Mouse (Mus musculus): ENCODE data around the gene Hist1h2bh. TPM values are rescaled to one million over a fixed set of nuclear protein-coding genes. Genes with fewer than 3 reads are reported as not detected.
A peak's percentile ranks its signal among the peaks of the same experiment; 100 is the strongest.
"Not testable (repeated sequence)": the region's sequence is repeated elsewhere in the genome, so short reads cannot be mapped to it uniquely, and the experiment has no call there.

The Hist1h2bh gene
- polyA plus RNA-seq, 1 experiment = 1.2 TPM

DNA sequence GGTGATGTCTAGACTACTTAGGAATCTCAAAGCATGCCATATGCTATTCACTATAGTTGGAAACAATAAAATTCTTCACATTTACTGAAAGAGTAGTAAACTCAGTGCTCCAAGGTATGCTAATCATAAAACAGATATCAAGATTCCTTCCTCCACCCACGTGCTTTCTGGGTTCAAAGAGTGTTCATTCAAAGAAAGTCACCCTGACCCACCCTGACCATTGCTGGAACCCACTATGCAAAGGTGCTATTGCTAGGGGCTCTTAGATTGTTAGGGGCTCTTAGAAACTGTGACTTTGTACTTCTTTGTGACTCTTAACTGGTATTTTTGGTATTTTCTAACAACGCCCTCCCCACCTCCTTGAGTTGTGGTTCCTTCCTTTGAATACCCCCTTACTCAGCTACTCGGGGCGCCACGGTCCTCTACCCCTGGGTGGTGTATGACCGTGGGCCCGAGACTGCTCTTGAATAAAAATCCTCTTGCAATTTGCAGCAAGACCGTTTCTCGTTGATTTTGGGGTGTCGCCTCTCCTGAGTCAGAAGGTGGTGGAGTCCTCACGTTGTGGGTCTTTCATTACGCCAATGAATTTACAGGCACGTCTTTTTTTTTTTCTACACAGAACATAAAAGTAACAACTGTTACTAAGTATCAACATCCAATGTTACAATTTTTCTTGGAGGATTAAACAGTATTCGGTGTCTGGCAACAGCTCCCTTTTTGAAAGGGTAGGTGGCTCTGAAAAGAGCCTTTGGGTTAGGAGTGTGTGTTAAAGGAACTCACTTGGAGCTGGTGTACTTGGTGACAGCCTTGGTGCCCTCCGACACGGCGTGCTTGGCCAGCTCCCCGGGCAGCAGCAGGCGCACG, 30.1 kb upstream of the Hist1h2bh start:
- not testable (repeated sequence) for H3K36me3 ChIP-seq (ENCODE audit: control insufficient read depth, insufficient read depth); H3K79me3 ChIP-seq (ENCODE audit: low read depth); H3K27me3 ChIP-seq (ENCODE audit: control insufficient read depth, insufficient read depth, insufficient read length); H3K79me2 ChIP-seq (ENCODE audit: control insufficient read depth, insufficient read depth)
- Histone ChIP-seq H3ac (ENCODE audit: control insufficient read depth, insufficient read length, low read depth) (peak overlapping the region; percentile 53), H3K4me3 (ENCODE audit: insufficient read depth, poor library complexity, severe bottlenecking) (peak overlapping the region; percentile 25)

DNA sequence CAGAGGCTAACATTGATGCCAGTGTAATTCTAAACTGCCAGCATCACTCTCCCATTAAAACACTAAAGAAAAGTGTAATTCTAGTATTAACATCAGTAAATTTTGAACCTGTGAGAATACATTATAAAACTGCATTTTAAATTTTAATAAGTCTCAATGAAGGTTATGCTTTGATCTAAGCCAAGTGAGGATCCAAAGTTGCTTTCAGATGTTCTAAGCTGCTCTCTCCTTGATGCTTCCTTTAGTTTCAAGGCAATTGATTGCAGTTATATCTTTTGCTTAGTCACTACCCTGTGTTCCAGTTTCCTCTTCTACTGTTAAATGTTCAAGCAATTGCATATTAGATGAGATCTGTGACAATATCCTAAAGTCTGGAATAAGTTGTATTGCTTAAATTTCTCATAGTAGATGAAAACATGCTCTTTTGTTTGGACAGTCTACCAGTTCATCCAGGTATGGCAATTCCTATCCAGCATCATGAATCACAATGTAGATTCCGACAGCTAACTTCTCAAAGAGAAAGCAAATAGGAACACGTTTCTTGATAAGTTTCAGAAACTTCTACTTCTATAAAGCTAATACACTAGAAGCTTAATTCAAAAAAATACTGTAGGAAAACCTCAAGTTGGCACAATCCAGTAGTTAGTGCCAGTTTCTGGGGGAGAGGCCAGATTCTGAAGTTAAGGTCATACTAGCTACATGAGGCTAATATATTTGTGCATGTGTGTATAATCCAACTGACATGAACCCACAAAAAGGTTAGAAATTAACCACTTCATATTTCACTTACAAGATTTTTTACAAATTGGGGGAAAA, 29.2 kb upstream of the Hist1h2bh start:
- no peak for TF ChIP-seq CEBPB (IDR thresholded peaks at IDR 0.05; ENCODE audit: low read depth)
- no peak for TF ChIP-seq MYOD1 (IDR thresholded peaks at IDR 0.05; ENCODE audit: control insufficient read depth, insufficient read length, low read depth)
- TF ChIP-seq USF1 (IDR thresholded peaks at IDR 0.05; ENCODE audit: low read depth) = no peak
- no peak for TF ChIP-seq MAX (IDR thresholded peaks at IDR 0.05)
- no peak for TF ChIP-seq CTCF (IDR thresholded peaks at IDR 0.05; ENCODE audit: control insufficient read depth, insufficient read depth, insufficient read length)
- TF ChIP-seq MYOG (IDR thresholded peaks at IDR 0.05; ENCODE audit: control insufficient read depth, extremely low read depth, insufficient read length) = no peak
- TF ChIP-seq FOSL1 (IDR thresholded peaks at IDR 0.05; ENCODE audit: insufficient read depth, low read length, poor library complexity, severe bottlenecking) = no peak
- Histone ChIP-seq H3K4me3 (ENCODE audit: insufficient read depth, poor library complexity, severe bottlenecking) (peak overlapping the region; percentile 27), H3K27me3 (ENCODE audit: control insufficient read depth, insufficient read depth, insufficient read length) (no peaks in the 10 kb centered on the region), H3K79me2 (ENCODE audit: control insufficient read depth, insufficient read depth) (no peaks in the 10 kb centered on the region), H3ac (ENCODE audit: control insufficient read depth, insufficient read length, low read depth) (peak overlapping the region; percentile 45), H3K79me3 (ENCODE audit: low read depth) (no peaks in the 10 kb centered on the region), H3K36me3 (ENCODE audit: control insufficient read depth, insufficient read depth) (no peaks in the 10 kb centered on the region)

DNA sequence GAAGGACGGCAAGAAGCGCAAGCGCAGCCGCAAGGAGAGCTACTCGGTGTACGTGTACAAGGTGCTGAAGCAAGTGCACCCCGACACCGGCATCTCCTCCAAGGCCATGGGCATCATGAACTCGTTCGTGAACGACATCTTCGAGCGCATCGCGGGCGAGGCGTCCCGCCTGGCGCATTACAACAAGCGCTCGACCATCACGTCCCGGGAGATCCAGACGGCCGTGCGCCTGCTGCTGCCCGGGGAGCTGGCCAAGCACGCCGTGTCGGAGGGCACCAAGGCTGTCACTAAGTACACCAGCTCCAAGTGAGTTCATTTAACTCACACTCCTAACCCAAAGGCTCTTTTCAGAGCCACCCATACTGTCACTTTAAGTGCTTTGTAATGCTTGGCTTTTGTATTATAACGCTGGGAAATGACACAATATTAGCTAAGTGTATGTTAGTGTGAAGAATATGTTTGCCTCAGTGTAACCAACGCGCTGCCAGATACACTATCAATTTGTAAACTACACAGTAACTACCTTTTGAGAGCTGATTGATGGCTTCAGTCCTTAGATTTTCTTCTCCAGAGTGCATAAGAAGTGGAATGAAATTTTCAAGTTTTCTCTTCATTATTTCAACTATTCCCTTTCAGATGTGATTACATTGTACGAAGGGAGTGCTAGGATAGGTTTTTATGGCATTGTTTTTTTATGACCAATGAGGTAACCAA, 28.5 kb upstream of the Hist1h2bh start:
- H3K79me2 ChIP-seq (ENCODE audit: control insufficient read depth, insufficient read depth); H3K27me3 ChIP-seq (ENCODE audit: control insufficient read depth, insufficient read depth, insufficient read length): not testable (repeated sequence)

DNA sequence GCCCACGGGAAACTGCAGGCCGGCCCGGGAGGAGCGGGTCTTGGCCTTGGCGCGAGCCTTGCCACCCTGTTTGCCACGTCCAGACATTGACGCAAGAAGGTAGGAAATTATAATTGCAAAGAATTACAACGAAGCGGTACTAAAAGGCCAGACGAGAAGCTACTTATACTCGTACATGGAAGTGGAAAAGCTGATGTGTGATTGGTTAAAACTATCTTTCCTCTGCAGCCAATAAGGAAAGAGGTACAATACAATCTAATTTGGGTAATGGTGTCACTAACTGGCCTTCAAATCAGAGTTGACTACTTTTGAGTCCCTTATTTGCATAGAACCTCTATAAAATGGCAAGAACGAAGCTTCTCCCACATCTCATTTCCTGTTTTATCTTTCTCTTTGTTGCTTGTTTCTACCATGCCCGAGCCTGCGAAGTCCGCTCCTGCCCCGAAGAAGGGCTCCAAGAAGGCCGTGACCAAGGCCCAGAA, 27.9 kb upstream of the Hist1h2bh start, which contains the start of the genes Hist1h2ae and Hist1h2bg:
Gene Hist1h2ae, minus strand, starts transcription at position 199 of the 482 bp plus-strand sequence.
Gene Hist1h2bg, plus strand, starts transcription at position 375 of the 482 bp plus-strand sequence.
- peak within 1 kb of the TSS; percentile 27 for H3K4me3 ChIP-seq (ENCODE audit: insufficient read depth, poor library complexity, severe bottlenecking)
- H3K79me2 ChIP-seq (ENCODE audit: control insufficient read depth, insufficient read depth) = no peaks in the 10 kb centered on the region
- H3K27me3 ChIP-seq (ENCODE audit: control insufficient read depth, insufficient read depth, insufficient read length) = no peaks in the 10 kb centered on the region
- no peaks in the 10 kb centered on the region for H3K36me3 ChIP-seq (ENCODE audit: control insufficient read depth, insufficient read depth)
- TF ChIP-seq CTCF (IDR thresholded peaks at IDR 0.05; ENCODE audit: control insufficient read depth, insufficient read depth, insufficient read length) (no peak), CEBPB (IDR thresholded peaks at IDR 0.05; ENCODE audit: low read depth) (peak; percentile 64)
- peak within 1 kb of the TSS; percentile 40 for H3ac ChIP-seq (ENCODE audit: control insufficient read depth, insufficient read length, low read depth)
- no peaks in the 10 kb centered on the region for H3K79me3 ChIP-seq (ENCODE audit: low read depth)

More for the DNA sequence above, 28.5 kb upstream of the Hist1h2bh start:
- H3ac ChIP-seq (ENCODE audit: control insufficient read depth, insufficient read length, low read depth) = peak overlapping the region; percentile 4
- H3K79me3 ChIP-seq (ENCODE audit: low read depth); H3K36me3 ChIP-seq (ENCODE audit: control insufficient read depth, insufficient read depth): not testable (repeated sequence)
- peak overlapping the region; percentile 27 for H3K4me3 ChIP-seq (ENCODE audit: insufficient read depth, poor library complexity, severe bottlenecking)

DNA sequence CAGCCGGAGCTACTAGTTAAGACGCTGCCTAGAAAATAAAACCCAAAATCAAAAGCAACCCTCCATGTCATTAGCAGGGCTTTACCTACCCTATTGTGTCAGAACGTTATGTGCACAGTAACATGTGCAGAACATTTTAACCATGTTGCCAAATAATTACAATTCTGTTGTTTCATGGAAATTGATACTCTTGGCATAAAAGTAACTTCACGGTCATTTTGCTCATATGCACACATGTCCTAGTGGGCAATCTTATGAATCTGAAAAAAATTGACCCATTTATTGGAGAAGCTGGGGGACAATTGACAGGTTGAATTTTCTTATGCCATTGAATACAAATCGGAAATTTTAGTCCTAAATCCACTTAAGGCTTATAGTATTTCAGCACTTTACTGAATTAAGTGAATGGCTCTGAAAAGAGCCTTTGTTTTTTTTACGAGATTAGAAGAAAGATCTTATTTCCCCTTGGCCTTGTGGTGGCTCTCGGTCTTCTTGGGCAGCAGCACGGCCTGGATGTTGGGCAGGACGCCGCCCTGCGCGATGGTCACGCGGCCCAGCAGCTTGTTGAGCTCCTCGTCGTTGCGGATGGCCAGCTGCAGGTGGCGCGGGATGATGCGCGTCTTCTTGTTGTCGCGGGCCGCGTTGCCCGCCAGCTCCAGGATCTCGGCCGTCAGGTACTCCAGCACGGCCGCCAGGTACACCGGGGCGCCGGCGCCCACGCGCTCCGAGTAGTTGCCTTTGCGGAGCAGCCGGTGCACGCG, 27.2 kb upstream of the Hist1h2bh start:
- H3K36me3 ChIP-seq (ENCODE audit: control insufficient read depth, insufficient read depth); H3K79me2 ChIP-seq (ENCODE audit: control insufficient read depth, insufficient read depth); H3K79me3 ChIP-seq (ENCODE audit: low read depth); H3K27me3 ChIP-seq (ENCODE audit: control insufficient read depth, insufficient read depth, insufficient read length); H3K4me3 ChIP-seq (ENCODE audit: insufficient read depth, poor library complexity, severe bottlenecking): not testable (repeated sequence)
- peak overlapping the region; percentile 40 for H3ac ChIP-seq (ENCODE audit: control insufficient read depth, insufficient read length, low read depth)

DNA sequence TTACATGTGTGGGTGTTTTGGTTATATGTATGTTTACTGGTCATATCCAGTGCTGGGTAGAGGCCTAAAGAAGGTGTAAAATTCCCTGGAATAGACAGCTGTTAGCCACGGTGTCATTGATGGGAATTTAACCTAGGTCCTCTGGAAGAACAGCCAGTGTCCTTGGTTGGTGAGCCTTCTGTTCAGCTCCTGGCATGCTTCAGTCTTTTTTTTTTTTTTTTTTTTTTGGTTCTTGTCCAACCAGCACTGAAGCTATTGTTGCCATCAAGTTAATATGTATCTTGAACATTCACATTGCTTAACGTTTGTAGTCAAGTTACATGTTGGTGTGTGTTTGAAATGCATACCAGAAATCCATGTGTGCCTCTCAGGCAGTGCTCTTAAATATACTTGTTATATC, 21.3 kb upstream of the Hist1h2bh start:
- no peaks in the 10 kb centered on the region for H3K79me3 ChIP-seq (ENCODE audit: low read depth)
- H3K4me3 ChIP-seq (ENCODE audit: insufficient read depth, poor library complexity, severe bottlenecking) = no peak overlapping the region

More for the DNA sequence above, 21.3 kb upstream of the Hist1h2bh start:
- Histone ChIP-seq H3ac (ENCODE audit: control insufficient read depth, insufficient read length, low read depth) (no peak overlapping the region), H3K27me3 (ENCODE audit: control insufficient read depth, insufficient read depth, insufficient read length) (no peaks in the 10 kb centered on the region), H3K36me3 (ENCODE audit: control insufficient read depth, insufficient read depth) (no peaks in the 10 kb centered on the region), H3K79me2 (ENCODE audit: control insufficient read depth, insufficient read depth) (no peaks in the 10 kb centered on the region)
- TF ChIP-seq MAX (IDR thresholded peaks at IDR 0.05) (no peak), MYOD1 (IDR thresholded peaks at IDR 0.05; ENCODE audit: control insufficient read depth, insufficient read length, low read depth) (no peak), MYOG (IDR thresholded peaks at IDR 0.05; ENCODE audit: control insufficient read depth, extremely low read depth, insufficient read length) (no peak), FOSL1 (IDR thresholded peaks at IDR 0.05; ENCODE audit: insufficient read depth, low read length, poor library complexity, severe bottlenecking) (no peak), CEBPB (IDR thresholded peaks at IDR 0.05; ENCODE audit: low read depth) (no peak), CTCF (IDR thresholded peaks at IDR 0.05; ENCODE audit: control insufficient read depth, insufficient read depth, insufficient read length) (no peak), USF1 (IDR thresholded peaks at IDR 0.05; ENCODE audit: low read depth) (no peak)

All from C2C12 (cell line).